Mouse (Mus musculus) c-Kit-positive CD71-negative TER-119-negative erythroid progenitor cells, embryonic 14.5 days (primary cell): ENCODE results near the gene Dusp14.

Experiments used
- DNase-seq: peaks from one replicate; pipeline ENCODE4 v3.0.0-alpha.2; 2013; ENCODE audit warnings: low read depth

Gene Dusp14

DNA sequence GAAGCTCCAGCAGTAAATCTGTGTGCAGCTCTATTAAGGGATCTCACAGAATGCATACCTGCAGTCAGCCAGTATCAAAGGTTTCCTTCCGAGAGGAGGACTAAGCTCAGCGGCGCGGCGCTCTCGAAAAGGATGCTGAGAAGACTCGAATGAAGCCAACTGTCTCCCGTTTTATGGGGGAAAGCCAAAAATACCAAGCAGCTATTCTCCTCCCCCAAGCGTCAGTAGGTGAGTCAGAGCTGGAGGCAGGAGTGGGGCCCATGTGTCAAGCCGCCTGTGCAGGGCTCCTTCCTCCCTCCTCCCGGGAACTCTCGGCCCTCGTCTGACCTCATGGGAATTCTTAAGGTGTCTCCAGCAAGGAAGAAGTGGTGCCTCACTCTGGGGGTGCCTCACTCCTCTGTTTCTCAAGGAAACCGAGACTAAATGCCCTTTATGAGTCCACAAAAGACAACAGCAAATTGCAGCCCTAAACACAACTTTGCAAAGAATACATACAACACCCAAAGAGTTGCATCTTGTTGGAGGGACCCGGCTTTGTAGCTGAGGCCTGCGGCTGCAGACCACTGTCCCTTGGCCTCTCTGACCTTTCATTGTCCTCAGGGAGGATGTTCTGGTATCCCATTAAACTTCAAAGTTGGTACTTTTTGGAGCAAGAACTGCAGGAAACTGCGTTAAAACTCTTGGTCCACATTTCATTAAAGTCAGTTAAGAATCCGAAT, 2.0 kb downstream of the Dusp14 start:
- no peak for DNase-seq

DNA sequence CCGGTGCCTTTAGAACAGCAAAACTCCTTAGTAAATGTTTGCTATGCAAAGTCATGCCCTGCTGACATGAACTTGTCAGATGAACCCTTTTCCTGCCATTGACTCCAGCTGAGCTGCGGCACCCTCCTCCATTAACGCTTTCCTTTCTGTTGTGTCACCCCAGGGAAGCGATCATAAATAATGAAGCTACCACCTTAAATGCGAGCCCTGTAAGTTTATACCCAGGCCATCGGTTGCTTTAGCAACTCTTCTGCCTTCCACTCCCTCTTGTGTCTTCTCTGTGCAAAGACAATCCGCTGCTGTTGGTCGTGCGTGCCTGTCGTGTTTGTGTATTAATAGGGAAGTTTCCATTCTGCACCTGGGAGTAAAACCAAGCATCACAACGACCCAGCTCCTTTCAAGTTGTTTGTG, 3.0 kb downstream of the Dusp14 start:
- DNase-seq, result no peak

DNA sequence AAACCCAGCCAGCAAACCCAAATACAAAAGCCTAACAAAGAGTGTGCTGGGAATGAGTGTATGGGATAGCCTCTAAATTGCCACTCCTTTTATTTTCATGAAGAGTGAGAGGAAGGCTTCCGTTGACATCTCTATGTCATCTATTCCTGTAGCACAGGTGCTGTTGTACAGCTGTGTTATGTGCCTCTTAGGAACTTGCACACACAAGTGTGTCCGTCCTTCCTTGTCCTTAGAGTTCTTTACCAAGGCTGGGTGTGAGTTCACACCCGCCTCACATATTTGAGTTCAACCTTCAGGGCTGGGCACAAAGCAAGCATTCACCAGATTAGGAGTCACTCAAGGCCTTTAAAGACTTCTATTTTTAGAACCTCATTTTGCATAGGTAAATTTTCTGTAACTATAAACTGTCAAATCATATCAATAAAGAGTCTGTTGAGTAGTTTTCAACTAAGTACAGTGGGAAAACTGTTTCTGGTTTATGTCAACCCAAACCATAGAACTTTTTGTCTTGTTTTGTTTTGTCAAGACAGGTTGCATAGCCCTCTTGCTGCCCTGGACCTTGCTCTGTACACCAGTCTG, 5.3 kb downstream of the Dusp14 start:
- no peak for DNase-seq

DNA sequence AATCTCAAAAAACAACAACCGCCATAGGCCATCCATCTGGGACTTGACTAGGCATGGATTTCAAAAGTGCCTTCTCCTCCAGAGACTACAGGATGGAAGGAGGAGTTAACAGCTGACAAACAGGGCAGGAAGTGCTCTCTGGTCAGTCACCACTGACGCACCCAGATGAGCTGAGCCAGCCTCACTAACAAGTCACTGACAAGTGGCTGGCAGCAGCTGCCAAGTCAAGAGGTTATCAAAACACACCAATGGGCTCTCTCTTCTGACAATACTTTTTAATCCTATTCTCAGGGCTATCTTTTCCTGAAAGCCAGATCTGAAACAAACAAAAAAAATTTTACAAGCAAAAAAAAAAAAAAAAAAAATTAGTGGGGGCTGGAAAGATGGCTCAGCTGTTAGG, 6.3 kb downstream of the Dusp14 start:
- no peak for DNase-seq

DNA sequence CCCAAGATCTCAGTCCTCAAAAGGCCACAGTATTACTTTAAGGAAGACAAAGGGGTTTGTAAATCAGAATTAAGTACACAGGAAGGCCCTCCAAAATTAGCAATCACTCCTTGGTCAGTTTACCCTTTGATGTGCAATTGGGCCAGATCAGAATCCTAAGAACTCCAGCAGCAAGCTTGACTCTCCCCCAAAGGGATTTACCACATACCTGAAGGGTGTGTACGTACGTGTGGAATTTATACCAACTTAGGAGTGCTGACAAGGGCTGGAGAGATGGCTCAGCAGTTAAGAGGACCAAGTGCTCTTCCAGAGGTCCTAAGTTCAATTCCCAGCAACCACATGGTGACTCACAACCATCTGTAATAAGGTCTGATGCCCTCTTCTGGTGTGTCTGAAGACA, 7.2 kb downstream of the Dusp14 start:
- DNase-seq, result no peak

DNA sequence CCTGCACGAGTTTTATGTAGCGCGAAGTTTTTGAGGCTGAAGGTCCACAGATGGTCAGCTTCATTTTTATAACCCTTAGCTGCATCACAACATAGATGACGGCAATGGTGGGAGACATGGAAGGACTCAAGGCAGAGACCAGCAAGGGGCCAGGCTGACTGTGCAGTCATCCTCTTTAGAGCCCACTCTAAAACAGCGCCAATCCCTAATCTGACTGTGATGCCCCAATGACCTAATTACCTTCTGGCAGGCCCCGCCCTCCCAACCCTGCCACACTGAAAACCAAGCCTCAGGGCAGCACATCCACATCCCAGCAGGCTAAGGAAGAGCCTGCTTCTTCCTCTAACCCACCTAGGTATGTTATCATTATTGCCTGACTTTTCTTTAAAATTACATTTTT, 8.4 kb downstream of the Dusp14 start:
- DNase-seq, result no peak

DNA sequence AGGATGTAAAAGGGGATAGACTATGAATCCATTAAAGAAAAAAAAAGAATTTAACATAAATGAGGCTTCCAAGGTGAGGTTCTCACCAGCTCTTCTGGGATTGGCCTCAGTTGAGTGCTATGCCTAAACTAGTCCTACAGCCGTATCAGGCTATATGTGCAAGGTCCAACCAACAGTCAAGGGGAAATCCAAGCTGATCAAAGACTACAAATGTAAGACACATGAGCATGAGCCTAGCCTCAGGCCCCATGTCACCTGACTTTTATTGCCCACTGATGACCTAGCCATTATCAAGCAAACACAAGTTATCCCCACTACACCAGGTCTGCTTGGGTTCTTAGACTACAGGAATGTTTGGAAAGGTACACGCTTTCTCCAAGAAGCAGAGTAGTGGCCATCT, 9.3 kb downstream of the Dusp14 start:
- no peak for DNase-seq

DNA sequence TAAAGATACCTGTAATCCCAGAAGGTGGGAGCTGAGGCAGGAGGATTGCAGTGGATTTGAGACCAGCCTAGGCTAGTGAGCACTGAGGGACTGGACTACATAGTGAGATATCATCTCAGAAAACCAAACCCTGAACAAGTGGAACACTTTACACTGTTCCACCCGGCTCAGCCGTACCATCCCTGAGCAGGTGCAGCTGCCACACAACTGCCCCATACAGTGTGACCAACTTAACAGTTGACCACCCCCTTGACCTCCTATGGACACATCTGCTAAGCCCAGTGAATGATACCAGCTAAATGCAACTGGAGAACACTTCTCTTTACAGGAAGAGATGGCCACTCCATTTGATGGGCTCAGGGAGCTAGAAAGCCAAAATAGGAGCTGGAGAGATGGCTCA, 11.6 kb downstream of the Dusp14 start:
- DNase-seq, result no peak

DNA sequence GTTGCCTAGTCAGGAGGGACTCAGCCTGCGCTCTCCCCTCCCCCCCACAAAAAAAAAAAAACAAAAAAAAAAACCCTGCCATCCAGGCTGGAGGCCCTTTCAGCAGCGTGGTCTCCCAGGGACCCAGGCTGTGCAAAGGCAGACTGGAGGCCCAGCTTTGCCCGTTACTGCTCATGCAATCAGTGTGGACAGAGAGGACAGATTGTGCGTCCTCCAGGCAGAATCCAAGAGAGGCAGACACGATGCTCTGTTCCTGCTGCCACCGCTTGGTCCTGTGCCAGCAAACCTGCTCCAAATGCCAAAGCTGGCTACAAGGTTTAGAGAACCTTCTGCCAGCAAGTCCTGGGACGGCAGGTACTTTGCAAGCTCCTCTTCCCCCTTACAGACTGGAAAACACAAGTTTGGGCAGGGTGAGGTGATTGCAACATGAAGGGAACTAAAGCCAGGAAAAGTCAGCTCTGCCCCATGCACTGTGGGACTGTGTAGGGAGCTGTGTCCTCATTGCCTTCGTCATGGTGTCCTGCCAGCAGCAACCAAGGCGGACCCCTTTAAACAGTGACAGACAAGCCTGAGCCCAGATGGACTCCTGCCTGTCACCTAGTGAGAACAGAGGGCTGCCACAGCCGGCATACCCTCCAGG, 15.4 kb downstream of the Dusp14 start:
- no peak for DNase-seq

DNA sequence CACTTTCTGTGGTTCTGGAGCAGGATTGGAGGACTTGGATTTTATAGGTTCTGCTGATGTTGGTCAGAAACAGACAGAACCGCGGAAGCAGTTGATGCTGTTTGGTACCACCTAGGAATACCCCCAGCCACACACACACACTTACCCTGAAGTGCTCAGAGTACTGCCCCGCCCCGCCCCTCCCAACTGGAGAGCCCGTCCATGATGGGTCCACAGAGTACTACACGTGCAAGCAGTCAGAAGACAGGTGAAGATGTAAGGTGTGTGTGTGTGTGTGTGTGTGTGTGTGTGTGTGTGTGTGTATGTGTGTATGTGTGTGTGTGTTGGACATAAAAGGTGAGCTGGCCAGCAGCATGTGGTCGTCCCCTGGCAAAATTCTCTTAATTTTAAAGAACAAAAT, 16.0 kb downstream of the Dusp14 start:
- DNase-seq, result no peak

DNA sequence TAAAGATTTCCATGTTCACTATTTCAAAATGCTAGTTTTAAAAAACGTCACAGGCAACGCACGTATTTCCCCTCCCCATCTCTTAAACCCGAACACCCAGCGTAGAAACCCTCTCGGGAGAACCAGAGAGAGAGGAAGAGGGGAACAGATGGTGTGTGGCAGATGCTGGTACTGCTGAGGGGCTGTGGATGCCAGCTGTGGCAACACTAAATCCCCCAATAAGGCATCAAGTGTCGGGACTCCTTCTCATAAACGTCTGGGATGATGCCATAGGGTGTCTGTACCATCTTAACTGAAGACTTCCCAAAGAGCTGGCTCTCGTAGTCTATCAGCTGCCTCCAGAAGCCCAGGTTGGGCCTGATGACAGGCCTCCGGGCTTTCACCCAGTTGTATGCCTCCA, 20.6 kb downstream of the Dusp14 start:
- DNase-seq, result no peak

DNA sequence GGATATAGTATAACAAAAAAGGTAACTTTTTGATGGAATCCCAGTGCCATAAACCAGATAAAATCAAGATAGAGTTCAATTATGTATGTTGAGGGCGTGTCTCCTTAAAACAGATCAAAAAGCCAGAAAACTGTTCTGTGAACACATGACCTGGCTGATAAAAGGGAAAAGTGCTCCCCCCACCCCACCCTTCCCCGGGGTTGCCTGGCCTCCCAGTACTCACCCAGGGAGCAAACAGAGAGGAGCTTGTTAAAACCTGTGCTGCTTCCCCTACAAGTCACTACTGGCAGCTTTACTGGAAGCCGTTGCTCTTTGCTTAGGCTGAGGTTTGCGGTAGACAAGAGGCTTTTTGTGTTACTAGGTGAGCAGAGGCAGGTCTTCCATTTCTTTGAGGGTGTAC, 21.8 kb downstream of the Dusp14 start:
- no peak for DNase-seq

DNA sequence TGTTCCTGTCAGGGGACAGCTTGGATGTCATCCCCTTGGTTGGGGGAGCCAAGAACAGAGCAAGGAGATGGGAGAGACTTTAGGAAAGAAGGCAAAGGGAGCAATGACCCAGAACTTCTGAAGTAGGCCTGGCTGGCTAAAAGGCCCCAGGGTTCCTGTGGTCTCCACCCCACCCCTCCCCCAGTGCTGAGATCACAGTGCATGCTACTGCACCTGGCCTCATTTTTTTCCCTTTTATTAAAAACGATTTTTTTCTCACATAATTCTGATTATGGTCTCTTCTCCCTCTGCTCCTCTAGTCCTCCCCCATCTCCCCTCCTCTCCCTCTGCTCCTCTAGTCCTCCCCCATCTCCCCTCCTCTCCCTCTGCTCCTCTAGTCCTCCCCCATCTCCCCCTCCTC, 24.1 kb downstream of the Dusp14 start:
- no peak for DNase-seq

DNA sequence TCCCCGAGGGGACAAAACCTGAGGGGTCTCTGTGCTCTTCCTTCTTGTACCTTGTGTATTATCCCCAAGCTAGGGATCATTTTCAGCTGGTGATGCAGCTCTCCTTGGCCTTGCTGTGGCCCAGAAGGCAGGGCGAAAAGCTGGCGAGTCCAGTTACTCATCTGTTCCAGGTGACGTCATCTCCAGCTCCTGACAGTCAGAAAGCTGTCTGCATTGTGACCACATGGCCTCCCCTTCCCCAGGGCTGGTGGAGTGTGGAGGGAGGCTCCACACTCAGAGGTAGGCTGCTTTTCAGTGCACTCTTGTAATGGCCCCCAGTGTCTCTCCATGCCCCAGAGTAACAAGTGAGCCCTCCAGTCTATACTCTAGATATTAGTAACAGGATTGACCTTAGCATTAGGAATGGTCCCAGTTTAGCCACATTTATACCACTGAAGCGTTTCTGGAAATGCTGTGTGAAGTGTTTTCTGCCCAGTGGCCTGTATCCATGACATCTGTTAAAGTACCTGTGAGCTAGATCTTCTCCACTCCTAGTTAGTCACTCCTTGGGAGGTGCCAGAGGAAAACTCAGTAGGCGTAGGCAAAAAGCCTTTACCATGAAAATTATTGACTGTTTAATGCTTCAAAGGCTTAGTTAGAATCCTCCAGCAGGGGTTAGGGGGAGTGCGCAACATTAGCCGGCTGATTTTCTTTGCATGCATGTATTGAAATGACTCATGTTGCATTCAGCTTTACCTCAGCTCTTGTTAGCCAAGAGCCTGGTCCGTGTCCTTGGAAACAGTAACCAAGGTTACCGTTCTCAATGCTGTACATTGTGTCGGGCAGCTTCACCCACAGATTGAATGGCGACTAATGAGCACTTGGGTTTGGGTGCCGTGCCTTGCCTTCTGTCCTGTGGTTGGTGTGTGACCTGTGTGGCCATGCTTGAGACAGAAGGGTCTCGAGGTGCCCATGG, 26.0 kb downstream of the Dusp14 start:
- DNase-seq, result no peak

DNA sequence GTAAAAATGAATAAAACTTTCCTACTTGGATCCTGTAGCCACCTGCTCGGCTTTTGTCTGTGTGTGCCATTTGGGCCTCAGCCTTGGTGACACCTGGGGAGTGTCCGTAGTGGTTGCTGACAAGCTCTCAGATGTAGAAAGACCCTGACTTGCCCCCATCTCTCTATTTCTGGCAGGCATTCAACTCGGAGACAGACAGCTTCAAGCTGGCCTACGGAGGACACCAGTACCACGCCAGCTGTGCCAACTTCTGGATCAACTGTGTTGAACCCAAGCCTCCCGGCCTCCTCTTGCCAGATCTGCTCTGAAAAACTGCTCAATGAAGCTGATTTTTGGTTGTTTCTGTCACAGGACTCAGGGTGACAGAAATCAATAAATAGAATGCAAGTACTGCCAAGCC, 28.4 kb downstream of the Dusp14 start:
- no peak for DNase-seq

DNA sequence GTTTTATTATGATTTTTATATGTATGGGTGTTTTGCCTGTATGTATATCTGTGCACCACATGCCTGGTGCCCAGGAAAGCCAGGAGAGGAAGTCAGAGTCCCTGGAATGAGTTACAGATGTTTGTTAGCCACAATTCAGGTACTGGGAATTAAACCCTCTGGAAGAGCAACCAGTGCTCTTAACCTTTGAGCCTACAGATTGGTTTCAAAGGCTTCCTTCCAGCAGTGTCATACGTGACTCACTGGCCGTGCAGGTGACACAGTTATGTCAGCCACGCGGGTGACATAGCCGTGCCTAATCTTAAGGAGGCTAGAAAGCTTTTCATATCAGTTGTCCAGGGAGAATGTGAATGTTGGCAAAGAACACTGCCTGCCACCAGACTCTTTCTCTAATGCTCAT, 35.4 kb downstream of the Dusp14 start:
- DNase-seq, result no peak

DNA sequence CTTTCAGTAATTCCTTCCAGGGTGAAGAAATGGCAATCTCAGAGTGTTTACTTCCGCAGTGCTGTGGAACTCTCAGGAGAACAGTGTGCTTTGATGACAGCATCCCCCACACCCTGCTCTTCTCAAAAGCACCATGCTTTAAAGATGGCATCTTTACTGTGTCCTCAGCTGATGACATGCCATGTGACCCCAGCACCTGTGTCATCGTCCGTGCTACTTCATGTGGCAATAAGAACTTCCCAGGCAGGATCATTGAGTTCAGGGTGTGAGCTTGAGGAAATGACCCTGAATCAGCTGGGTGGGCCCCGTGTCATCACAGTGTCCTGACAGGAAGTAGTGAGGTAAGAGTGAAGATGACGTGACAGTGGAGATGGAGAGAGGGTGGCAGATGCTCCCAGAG, 36.5 kb downstream of the Dusp14 start:
- no peak for DNase-seq

DNA sequence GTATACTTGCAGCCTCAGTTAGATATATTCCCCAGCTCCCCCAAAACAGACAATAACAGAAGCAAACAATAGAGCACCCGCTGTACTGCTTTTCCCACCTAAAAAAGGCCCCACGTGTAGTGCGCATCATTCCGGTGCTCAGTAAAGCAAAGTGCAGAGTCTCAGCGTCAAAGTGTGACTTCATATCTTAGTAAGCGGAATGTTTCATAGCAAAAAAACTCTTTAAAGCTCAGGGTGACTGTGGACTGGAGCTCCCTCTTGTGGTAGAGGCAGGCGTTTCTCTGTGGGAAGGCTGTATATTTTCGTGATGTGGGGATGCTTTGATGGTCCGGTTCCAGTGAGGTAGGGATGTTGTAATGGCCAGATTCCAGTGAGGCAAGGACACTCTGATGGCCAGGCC, 37.1 kb downstream of the Dusp14 start:
- DNase-seq, result peak; percentile 30

DNA sequence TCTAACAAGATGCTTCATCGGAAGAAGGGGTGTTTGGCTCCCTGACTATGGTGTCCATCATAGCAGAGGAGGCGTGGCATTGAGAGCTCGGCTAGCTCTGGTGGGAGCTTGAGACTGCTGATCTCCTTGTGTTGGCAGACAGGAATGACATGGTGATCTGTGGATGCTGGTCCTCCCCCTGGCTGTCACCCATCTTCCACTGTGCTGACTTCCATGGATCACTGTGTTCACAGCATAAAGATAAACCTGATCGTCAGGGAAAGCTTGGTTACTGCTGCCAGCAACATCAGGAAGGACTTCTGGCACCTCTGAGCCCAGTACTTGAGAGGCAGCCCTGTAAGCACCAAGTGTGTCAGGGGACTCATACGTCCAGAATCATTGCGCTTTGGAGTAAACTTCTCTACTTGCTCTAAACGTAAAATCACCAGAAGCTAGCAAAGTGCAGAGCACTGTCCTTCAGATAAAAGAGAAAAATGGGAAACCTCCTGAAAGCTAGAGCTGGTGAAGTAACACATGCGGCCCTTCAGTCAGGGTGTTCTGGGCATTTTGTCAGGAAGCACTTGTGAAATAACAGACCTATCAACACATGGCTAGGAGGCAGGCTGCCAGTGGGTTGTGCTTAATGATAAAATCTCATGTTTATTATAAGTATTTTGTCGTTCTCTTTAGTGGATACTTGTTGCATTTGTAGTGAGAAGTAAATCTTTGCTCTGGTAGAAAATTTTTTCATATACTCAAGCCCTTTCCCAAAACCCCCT, 40.6 kb downstream of the Dusp14 start:
- DNase-seq, result no peak

DNA sequence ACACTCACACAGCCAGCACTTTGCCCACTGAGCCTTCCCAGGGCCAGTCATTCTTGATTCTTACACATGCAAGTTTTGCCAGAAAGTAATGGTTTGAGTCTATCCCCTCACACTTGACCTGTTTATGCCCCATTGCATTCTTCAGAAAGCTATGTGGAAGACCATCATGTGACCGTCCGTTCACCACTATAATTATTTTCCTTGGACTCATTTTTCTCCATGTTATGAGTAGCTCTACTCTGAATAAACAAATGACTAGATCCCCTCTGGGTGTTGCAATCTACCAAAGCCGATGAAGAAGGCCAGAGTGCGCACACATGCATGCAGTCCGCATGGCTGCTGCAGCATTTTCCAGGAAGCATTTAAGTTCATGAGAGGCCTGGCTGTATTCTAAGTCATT, 41.8 kb downstream of the Dusp14 start:
- DNase-seq, result no peak

DNA sequence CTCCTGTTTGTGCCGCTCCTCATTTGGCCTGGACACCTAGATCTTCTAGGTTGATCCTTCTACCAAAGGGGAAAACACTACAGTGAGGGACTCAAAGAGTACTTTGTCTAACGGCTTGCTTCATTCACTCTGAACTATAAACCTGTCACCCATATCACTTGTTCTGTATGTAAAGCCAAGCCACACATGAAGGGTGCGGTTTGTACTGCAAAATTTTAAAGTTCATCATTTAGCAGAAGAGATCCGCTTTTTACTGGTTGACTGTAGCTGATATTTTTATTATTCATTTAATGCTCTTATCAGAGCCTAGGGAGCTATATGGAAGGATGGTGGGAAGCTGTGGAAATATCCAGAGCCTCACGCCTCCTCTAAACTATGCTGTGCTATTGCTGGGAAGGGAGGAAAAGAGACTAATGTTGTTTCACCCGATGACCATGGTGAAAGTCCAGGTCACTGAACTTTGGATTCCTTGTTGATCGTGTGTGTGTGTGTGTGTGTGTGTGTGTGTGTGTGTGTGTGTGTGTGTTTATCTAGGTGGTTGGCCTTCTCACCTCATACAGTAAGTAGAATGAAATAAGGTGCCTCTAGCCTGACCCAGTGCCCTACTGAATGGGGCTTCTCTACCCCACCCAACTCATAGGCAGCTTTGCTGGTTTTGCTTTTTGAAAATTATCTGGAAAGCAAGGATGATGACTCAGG, 52.1 kb downstream of the Dusp14 start:
- DNase-seq, result no peak
